Mouse (Mus musculus) G1E (cell line): Measurements from ENCODE around the gene Ube4b. TPM values are rescaled to one million over a fixed set of nuclear protein-coding genes. Genes with fewer than 3 reads are reported as not detected.
A peak's percentile ranks its signal among the peaks of the same experiment; 100 is the strongest.

ENCODE experiments used
- ATAC-seq: 2 replicates; pipeline ENCODE4 v1.8.0; 2016; ENCODE audit warnings: mild to moderate bottlenecking; ENCODE audit not compliant: insufficient number of reproducible peaks, poor library complexity, low FRiP score, severe bottlenecking; ENCODE audit errors: extremely low read depth
- DNase-seq: peaks from one replicate; pipeline ENCODE4 v3.0.0; 2012; ENCODE audit warnings: low spot score
- H3K27me3 ChIP-seq: 2 replicates; pipeline ENCODE4 v1.6.1; 2012; ENCODE audit warnings: mild to moderate bottlenecking, low read length, inconsistent platforms; ENCODE audit not compliant: insufficient read depth
- H3K36me3 ChIP-seq: replicated peaks from 2 replicates; pipeline ENCODE3; 2012; ENCODE audit warnings: mild to moderate bottlenecking, inconsistent platforms
- H3K4me1 ChIP-seq: 2 replicates; pipeline ENCODE4 v1.6.1; 2012; ENCODE audit warnings: low read depth, low read length, inconsistent platforms, mixed read lengths; ENCODE audit not compliant: insufficient read depth
- H3K4me3 ChIP-seq: 2 replicates; pipeline ENCODE4 v1.5.1; 2012; ENCODE audit warnings: low read depth, mild to moderate bottlenecking, inconsistent platforms, low read length, moderate library complexity, mixed read lengths
- H3K9me3 ChIP-seq: replicated peaks from 2 replicates; pipeline ENCODE4 v1.6.1; 2012; ENCODE audit warnings: inconsistent platforms
- CTCF ChIP-seq: IDR thresholded peaks from 2 replicates; pipeline ENCODE4 v1.5.1; 2012; ENCODE audit warnings: low read depth, low read length, inconsistent platforms, mixed read lengths
- GATA1 ChIP-seq: IDR thresholded peaks from 2 replicates; pipeline ENCODE4 v1.6.1; 2012; ENCODE audit warnings: borderline replicate concordance, low read length, inconsistent platforms, mixed read lengths
- GATA2 ChIP-seq: IDR thresholded peaks from 2 replicates; pipeline ENCODE4 v1.6.1; 2012; ENCODE audit warnings: low read depth, low read length, inconsistent platforms, borderline replicate concordance
- POLR2AphosphoS5 ChIP-seq: IDR thresholded peaks from 2 replicates; pipeline ENCODE4 v1.6.1; 2012; ENCODE audit warnings: low read depth, low read length, inconsistent platforms; ENCODE audit not compliant: insufficient replicate concordance
- TAL1 ChIP-seq: conservative IDR thresholded peaks from 2 replicates; pipeline ENCODE4 v1.6.1; 2012; ENCODE audit warnings: low read depth, low read length, inconsistent platforms, mixed read lengths
- polyA plus RNA-seq: library from polyadenylated mRNA; stranded (reverse); fragments of >175 nt; gene quantifications from 2 replicates; pipeline ENCODE4 v1.2.3, GENCODE M21; 2012
- total RNA-seq, 2 experiments: library from RNA; stranded (forward) in 1 of 2; stranded (reverse) in 1 of 2; fragments of 200-1000 nt in 1 of 2; fragments of >200 nt in 1 of 2; fragmentation: Nextera tagmentation in 1 of 2; gene quantifications; 2 replicates each; pipeline ENCODE4 v1.2.3; 2014 to 2017

The Ube4b gene
- total and polyA plus RNA-seq, 3 experiments, result 51.9 to 346 (median 118) TPM

DNA sequence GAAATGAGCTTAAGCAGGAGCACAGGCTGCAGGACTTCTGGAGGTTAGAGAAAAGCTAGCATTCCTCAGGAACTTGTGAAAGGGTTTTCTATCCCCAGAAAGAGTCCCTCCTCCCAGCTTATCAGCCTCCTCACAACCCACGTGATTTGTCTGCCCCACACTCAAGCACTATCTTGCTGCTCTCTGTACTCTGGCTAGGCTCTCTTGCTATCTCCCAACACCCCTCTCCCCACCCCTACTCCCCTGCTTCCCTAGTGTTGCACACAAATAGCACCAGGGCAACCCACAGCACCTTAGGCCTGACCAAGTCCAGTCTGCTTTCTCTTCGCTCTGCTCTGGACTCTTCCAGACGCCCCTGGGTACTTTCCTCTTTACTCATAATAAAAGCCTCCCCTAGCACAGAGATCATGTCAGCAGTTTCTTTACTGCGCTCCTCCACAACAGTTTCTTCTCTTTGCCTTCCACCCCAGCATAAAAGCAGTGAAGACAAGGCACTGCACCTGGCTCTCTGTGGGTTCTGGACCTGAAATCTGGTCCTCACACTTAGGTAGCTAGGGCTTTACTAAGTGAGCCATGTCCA, 27.1 kb downstream of the Ube4b start:
- DNase-seq (peak; percentile 85), ATAC-seq (peak; percentile 94)
- no peaks in the 10 kb centered on the region for H3K27me3 ChIP-seq
- H3K36me3 ChIP-seq, result peaks cover 77% of the 10 kb centered on the region
- peak overlapping the region; percentile 55; the same call in 1 of the 2 replicates for H3K4me3 ChIP-seq
- no peak for TF ChIP-seq POLR2AphosphoS5
- no peak for TF ChIP-seq CTCF
- no peak for TF ChIP-seq GATA1
- H3K4me1 ChIP-seq, result peaks cover 66% of the 10 kb centered on the region
- no peaks in the 10 kb centered on the region for H3K9me3 ChIP-seq

DNA sequence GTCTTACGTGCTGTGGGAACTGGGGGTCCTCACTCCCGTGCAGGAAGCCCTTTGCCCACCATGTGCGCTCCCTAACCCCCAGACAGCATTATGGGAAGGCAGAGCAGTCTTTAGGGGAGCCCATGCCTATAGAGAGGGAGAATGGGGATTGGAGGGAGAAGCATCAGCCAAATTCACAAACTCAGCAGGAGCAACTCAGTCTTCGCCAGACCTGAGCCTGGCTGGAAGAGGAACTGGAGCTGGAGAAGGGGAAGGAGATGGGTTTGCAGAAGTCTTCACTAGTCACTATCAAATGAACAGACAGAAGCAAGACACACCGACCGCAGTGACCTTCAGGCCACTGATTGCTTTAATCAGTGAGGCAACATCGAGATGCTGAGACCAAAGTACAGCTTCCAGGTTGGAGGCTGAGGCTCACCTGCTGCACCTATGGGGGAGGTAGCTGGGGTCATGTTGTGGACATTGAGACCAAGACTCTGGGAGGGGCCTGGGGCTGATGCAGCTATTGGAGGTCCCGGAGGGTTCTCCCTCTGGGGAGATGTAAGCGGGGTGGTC, 28.3 kb downstream of the Ube4b start:
- Histone ChIP-seq H3K27me3 (no peaks in the 10 kb centered on the region), H3K4me3 (no peak overlapping the region), H3K4me1 (peaks cover 59% of the 10 kb centered on the region), H3K9me3 (no peaks in the 10 kb centered on the region), H3K36me3 (peaks cover 77% of the 10 kb centered on the region)
- ATAC-seq, result no peak
- DNase-seq, result no peak
- TF ChIP-seq GATA2, result no peak

DNA sequence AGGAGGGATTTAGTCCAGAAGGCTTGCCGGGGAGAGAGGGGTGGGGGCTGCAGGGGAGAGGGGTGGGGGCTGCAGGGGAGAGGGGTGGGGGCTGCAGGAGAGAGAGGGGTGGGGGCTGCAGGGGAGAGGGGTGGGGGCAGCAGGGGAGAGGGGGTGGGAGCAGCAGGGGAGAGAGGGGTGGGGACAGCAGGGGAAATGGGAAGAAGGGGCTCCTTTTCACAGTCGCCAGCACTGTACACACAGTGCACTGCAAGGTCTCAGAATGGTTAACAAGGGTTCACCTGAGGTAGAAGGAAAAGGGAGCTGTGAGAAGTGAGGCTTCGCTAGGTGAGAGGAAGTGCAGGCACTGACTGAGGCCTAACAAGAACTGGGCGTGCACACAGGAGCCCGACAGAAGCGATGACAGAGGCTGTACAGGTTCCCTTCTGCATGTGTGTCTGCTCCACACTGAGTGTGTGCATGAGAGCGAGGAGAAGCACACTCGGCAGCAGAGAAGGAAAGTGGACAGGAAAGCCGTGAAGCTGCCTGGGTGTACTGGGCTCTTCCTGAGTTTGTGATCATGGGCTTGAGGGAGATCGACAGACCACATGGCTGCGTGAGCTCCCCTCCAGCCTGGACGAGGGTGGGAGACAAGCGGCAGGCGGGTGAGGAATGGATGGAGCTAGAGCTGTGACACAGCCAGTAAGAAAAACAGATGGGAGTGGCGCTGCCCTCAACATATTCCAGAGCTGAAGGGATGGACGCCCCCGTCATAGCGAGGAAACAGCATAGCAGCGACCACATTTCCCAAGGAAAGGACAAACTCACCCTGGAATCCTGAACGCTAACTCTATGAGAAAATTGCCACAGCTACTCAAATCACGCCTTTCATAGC, 29.9 kb downstream of the Ube4b start:
- Histone ChIP-seq H3K9me3 (no peaks in the 10 kb centered on the region), H3K4me3 (no peak overlapping the region), H3K4me1 (peaks cover 51% of the 10 kb centered on the region), H3K27me3 (no peaks in the 10 kb centered on the region), H3K36me3 (peaks cover 83% of the 10 kb centered on the region)
- TF ChIP-seq GATA2 (no peak), GATA1 (no peak), POLR2AphosphoS5 (no peak), CTCF (no peak), TAL1 (no peak)
- DNase-seq, result no peak
- no peak for ATAC-seq

DNA sequence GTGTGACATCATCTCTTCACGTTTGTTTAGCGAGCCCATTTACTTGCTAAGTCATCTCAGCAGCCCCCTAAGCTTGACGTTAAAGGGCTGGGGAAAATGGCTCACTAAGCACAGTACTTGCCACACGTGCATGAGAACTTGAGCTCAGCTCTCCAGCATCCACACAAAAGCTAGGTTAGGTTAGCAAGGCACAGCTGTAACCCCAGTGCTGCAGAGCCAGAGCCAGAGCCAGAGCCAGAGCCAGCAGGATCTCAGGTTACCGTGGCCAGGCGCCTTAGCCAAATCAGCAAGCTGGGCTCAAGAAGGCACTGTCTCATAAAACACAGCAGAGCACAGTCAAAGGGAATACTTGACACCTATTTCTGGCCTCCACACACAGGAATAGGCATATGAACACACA, 31.0 kb downstream of the Ube4b start:
- Histone ChIP-seq H3K4me1 (peaks cover 47% of the 10 kb centered on the region), H3K9me3 (no peaks in the 10 kb centered on the region), H3K27me3 (no peaks in the 10 kb centered on the region), H3K36me3 (peaks cover 83% of the 10 kb centered on the region), H3K4me3 (no peak overlapping the region)
- TF ChIP-seq TAL1 (no peak), POLR2AphosphoS5 (no peak), CTCF (no peak), GATA2 (no peak), GATA1 (no peak)
- DNase-seq (no peak), ATAC-seq (no peak)

DNA sequence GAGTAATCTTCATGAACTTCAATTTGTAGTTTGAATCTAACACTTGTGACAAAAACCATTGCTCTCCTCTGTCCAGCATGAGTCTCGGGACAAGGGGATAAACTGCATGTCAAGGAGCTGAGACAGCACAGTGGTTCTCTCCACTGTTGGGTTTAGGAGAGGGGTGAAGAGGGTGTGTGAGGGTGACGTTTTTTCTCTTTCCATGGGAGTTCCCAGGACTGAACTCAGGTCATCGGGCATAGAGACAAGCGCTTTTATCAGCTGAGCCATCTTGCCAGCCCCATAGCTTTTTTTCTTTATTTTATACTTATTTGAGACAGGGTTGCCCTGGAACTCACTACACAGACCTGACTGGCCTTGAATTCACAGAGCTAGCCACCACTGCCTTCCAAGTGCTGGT, 32.3 kb downstream of the Ube4b start:
- H3K36me3 ChIP-seq, result peaks cover 90% of the 10 kb centered on the region

DNA sequence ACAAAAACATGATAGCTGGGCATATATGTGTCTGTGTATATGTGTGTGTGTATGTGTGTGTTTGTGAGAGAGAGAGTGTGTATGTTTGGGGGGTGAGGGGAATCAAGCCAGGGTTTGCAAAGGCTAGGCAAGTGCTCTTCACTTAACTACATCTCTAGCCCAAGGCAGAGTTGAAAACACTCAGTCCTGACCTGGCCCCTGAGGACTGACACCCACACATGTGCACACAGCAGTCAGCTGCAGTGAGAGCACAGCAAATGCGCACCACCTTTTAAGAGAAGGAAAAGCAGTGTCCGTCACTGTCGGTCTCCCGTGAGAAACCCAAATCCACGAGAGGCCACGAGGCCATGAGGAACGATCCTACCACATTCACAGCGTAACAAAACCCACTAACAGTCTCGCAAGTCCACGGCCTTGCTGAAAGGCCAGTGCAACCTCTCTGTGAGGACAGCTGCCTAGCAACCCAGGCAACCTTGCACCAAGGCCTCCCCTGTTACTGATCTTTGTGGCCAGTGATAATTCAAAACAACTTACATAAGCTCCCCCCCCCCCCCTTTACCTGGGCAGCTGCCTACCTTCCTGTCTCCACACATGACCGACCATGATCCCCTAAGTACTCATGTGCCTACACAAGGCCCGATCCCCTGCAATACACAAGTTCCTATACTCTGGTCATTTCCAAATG, 33.1 kb downstream of the Ube4b start:
- Histone ChIP-seq H3K9me3 (no peaks in the 10 kb centered on the region), H3K4me1 (peaks cover 30% of the 10 kb centered on the region), H3K36me3 (peaks cover 92% of the 10 kb centered on the region), H3K4me3 (no peak overlapping the region), H3K27me3 (no peaks in the 10 kb centered on the region)
- ATAC-seq, result no peak
- TF ChIP-seq POLR2AphosphoS5 (no peak), TAL1 (no peak), GATA1 (no peak), CTCF (no peak), GATA2 (no peak)
- no peak for DNase-seq

More for the DNA sequence above, 32.3 kb downstream of the Ube4b start:
- TF ChIP-seq TAL1, result no peak
- TF ChIP-seq CTCF, result no peak
- no peak for TF ChIP-seq POLR2AphosphoS5
- TF ChIP-seq GATA1, result no peak
- TF ChIP-seq GATA2, result no peak
- no peaks in the 10 kb centered on the region for H3K27me3 ChIP-seq
- DNase-seq (no peak), ATAC-seq (no peak)
- peaks cover 38% of the 10 kb centered on the region for H3K4me1 ChIP-seq
- no peak overlapping the region for H3K4me3 ChIP-seq
- H3K9me3 ChIP-seq, result no peaks in the 10 kb centered on the region
